Mouse (Mus musculus) kidney, postnatal 36 days (tissue): ENCODE measurements around the gene Cmya5.

Source experiments
- DNase-seq, 2 experiments: peaks; one replicate each; pipeline ENCODE4 v3.0.0; 2021 to 2022; ENCODE audit warnings: mixed read lengths in 2 of 2

The Cmya5 gene

DNA sequence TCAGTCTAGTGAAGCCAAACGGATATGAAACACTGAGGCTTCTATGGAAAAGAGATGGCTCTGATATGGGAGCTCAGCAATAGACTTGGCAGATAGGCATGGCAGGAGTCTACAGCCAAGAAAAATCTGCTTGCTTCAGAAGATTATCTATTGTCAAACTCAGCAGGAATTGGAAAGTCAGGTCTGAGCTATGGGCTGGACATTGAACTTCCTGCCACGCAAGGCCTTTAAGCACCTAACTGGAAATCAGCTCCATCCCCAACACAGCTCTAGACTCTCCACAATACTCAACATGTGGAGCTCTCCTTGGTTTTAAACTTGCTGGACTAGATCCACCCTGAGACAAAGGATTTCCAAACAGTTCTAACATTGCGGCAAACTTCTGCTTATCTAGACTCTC, 84.1 kb downstream of the Cmya5 start:
- DNase-seq: no peak

DNA sequence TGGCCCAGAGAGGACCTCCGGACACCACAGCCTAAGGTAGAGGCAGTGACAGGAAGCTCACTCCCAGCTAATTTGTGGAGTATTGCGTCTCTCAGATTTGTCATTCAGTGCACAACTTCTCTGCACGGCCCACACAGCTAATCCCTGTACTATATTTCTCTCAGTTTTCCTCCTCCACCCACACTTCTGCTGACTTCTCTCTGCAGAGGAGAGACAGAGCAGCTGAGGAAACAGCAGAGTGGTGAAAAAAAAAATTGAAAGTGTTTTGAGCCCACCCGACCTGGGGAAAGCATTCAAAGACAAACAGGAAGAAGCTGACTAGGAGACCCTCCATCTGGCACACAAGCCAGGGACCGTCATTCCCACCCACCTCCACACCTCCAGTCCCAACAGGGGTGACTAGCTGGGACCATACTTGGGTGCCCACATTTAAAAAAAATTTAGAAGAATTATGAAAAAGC, 85.9 kb downstream of the Cmya5 start:
- no peak for DNase-seq

DNA sequence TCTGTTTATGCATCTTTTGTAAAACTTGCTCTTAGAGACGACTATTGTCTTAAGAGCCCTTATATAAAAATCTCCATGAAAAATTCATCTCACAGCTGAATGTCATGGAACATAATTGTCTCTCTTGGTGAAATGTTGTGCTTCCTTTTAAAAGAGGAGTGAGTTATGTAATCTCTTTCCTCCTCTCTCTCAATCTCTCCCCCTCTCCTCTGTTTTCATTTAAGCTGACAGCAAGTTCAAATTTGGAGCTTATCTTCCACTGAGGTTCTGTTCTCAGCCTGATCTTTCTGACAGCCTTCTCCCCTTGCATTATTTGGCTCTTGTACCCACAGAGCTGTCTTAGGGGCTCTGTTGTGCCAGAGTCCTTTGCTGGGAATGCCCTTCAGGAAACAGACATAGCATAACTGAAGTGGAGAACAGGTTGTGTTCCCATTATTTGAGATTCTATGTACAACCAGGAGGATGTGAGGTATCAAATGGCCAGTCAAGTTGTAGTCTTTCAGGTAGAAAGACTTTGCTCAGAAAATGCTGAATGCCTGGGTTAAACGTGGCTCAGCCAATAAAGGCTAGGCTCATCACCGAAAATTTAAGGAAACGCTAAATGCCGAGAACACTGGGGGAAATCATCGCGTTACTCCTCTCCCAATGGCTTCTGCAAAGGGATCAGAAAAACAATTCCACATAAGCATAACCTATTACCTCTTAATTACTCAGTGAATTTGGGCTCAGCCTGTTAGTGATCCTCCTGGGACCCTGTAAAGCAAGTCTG, 86.8 kb downstream of the Cmya5 start:
- no peak for DNase-seq

DNA sequence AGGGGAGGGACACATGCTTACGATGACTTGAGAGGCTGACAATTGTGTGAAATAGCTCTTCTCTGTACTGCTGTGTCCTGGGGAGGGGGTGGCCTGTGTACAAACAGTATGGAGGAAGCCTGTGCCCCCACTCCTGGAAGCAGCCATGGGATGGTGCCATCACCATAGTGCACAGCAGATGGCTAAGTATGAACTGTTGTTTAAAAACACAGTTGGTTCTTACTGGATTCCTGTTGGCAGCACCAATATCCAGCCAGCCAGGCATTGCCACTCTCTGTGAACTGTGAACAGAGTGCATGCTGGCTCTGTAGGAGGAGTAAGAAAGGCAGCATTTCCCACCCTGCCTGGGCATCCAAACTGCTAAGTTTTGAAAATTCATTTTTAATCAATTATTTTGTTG, 88.4 kb downstream of the Cmya5 start:
- no peak for DNase-seq

DNA sequence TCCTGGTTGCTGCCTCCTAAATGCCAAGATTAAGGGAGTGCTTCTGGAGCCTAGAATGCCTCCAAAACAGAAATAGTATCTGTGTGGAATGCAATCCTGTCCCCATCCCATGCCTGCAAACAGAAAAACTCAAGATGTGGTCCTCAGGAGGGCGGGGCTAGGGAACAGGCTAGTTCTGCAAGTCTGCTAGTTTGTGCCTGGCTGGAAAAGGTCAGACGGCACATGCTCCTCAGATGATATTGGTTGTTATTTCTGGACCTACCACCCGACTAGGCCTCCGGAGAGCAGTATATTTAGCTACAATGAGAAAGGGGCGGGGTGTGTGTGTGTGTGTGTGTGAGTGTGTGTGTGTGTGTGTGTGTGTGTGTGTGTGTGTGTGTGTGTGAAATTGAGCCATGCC, 93.0 kb downstream of the Cmya5 start:
- no peak for DNase-seq

DNA sequence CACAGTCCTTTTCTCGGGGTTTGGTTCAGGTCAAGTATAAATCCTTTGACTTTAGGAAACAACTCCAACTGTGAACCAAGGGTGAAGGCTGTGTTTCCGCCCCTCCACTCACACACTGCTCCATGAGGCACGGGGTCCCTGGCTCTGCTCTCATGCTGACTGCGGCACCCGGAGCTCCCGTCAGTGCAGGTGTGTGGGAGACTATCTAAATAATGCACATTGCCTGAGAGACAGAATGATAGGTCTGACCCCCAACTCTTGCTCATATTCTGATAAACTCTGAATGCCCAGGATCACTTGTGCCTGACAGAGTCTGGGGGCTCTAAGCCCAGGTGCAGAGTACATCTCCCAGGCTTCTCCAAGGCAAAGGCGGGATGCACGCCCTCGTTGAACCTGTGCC, 103.5 kb downstream of the Cmya5 start:
- DNase-seq: no peak

DNA sequence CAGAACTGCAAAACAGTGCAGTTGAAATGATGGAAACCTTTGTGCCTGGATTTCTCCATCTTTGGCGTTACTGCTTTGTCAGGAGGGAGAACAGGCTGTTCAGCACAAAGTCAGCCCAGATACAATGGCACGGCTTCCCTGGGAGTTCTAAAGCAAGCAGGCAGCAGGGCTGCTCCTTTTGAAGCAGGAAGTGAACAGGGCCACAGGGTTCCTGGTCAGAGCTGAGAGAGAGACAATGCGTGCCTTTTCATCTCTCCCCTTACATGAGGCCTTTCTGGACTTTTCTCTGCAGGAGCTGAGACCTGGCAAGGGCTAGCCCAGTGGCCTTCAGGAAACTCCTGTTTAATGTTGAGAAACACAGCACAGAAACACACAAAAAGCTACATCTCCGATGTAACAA, 108.3 kb downstream of the Cmya5 start:
- no peak for DNase-seq

DNA sequence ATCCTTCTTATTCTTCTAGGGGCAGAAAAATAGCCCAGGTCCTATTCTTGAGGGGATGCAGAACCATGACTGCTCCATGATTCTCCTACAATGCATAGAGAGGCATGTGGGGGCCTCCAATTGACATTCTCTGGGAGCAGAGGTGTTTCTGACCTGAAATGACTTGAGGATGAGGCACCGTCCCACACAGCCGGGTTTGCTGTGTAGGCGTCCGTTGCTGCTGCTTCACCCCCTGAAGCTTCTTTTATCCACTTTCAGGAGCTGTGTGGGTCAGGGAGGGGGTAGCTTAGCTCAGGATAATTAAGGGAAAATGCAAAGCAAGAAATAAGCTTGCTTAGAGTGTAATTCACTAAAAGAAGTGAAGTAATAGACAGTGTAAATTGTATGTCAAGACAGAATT, 115.2 kb downstream of the Cmya5 start:
- DNase-seq: no peak

DNA sequence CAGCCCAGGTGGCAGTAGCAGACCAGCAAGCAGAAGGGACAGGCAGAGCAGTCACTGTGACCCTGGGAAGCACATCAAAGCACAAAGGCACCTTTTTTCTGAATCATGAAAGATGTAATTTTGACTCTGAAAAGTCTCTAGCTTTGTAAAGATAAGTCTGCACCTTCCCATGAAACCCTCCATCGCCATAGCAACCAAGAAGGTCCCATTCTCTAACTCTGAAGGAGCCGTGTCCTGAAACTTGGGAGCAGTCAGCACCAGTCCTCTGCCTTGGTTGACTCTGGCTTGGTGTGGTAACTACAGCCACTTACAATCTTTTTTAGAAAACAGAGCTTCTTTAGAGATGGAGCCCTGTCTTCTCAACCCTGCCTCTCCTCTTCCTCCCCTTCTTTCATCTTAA, 119.7 kb downstream of the Cmya5 start:
- DNase-seq: no peak

DNA sequence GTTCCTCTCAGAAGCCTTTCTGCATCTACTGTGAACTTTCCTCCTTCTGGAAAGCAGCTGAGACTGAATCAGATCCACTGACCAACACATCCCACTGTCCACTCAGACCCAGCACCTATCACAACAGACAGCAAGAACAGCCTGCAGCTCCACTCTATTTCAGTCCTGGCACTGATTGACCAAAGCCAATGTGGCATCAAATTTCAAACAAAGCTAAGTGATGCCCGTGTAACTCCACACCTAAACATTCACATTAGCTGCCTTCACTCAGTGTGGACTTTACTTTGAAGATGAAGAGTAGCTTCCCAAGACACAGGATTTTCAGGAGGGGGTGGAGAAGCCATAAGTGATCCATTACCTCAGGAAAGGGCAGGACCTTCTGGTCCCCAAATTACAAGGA, 122.4 kb downstream of the Cmya5 start:
- no peak for DNase-seq

DNA sequence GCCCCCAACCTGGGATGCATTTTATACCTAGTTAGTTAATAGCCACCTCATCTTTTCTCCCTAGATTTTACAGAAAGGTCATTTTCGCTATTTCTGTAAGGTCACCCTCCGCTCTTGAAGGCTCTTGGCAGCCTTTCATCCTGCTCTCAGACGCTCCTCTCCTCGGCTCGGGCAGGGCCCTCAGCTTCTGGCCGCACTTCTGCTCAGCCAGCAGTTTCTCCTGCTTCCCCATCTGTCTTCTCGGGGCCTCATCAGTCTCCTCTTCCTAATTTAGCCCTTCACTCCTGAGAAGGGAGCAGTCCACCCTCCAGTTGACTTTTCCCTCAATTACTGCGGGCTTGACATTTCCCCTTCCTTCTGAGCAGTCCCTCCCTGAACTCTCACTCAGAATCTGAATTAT, 131.6 kb downstream of the Cmya5 start:
- DNase-seq: no peak

DNA sequence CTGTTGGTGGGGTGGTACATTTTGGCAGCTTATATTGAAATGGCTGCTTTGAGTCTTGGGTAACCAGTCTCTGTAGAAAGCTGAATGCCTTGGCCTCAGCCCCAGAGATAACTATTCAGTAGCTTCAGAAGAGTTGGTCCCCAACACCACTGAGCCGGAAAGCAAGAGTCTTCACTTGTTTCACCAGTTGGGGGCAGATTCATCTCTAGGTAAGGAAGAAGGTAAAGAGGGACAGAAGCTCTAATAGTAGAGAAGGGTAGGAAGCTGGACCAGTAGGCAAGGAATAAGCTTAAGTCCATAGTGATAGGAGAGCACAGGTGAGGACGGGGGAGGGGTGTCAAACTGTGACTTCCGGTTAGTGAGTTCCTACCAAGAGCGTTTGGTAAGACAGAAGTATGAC, 133.2 kb downstream of the Cmya5 start:
- no peak for DNase-seq

DNA sequence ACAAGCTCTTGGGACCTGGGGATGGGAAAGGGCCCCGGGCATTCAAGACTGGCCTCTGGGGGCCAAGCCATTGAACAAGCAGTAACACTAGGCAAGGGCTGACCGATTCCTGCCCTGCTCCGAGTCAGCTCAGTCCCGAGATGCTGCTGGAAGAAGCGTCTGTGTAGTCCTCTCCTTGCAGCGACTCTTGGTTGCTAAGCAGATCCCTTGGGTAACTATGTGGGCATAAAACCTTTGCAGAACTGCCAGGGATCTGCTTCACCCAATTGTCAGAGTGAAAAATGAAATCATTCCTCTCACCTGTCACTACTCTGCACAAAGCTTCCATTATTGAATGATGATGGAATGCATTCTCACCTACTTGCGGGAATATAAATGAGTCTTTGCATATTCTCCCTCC, 134.0 kb downstream of the Cmya5 start:
- no peak for DNase-seq

DNA sequence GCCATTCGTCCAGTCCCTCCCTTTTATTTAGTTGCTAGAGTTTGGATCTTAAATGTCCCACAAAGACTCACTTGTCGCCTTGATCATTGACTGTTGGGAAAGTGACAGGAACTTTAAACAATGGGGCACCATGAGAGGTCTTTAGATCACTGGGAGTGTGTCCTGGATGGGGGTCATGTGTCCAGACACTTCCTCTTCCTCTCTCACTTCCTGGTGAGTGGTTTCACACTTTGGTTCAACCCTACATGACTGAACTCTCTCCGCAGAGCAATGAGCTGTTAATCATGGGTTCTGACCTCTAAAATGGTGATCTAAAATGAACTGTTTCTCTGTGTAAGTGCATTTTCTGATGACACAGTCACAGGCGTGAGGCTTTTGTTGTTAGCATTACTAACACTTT, 137.4 kb downstream of the Cmya5 start:
- no peak for DNase-seq

DNA sequence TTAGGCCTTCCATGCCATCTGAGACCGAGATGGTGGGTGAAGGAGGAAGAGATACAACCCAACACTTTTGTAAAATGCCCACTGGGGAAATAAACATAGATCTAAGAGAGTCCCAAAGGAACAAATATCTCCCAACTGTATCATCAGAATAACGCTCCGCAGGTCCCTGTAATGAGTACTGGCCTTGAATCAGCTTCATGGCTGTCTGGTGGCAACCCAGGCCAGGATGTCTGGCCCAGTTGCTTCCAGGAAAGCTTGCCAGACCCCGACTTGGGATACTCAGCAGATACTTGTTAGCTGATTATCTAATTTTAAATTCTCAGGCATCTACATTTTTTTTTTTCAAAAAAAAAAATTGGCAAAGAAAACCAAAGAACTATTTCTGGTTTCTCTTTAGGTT, 138.2 kb downstream of the Cmya5 start:
- no peak for DNase-seq

DNA sequence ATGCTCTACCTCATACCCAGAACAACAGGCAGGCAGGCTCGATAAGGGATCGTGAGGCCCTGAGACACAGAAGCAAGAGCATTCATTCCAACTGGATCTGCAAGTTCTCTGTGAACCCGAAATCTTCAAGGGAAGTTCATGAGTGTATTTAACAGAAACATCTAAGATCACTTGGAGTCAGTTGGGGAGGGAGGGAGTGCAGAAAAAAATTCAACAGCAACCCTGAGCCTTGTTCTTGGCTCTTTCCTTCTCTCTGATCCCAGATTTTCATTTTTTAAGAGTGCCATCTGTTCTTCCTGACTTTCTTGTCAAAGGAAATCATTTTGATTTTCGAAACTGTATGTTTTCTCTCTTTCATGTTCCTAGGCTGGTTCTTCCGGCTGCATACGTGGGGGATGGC, 140.5 kb downstream of the Cmya5 start:
- no peak for DNase-seq

DNA sequence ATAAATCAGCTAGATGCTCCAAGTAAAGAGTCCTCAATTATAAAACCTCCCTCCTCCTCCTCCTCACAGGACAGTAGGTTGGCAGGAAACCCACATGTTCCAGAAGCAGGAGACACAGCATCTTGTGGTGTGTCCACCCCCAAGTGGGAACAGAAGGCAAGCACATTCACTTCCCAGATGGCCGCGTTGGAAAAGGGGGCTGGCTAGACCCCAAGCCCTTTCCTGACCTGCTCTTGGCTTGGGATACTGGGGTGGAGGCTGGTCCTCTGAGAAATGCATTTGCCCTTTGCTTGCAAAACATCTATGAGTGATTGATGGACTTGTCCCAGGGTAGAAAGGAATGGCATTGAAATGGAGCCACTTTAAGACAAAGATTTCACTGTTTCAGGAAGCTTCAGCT, 142.1 kb downstream of the Cmya5 start:
- no peak for DNase-seq

DNA sequence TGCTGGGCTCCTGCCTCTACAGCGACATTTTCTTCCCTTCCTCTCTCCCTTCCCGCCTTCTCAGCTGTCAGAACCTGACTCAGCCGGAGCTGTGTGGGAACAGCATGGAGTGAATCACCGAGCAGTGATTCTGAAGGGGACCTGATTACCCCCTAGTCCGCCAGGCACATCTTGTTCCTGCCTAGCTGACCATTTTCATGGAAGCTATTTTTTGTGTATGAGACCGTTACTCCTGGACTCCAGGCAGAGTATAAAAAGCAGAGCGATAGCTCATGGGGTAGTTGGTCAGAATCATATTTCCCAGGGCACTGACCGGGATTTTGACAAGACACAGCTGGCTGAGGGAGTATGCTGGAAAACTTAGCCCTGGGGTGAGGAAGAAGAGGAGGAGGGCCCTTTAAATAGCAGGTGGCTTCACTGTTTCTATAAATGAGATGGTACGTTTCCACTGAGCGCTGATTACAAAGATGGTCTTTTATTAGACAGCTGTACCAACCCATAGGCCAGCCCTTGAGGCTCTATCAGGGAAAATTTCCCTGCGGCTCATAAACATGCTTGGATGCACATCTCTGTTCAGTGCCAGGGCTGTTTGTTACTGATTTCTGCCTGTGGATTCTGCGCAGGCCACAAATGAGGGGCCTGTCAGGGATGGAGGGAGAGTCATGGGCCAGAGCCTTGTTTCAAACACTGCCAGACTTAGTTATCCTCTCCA, 143.7 kb downstream of the Cmya5 start:
- DNase-seq: no peak

DNA sequence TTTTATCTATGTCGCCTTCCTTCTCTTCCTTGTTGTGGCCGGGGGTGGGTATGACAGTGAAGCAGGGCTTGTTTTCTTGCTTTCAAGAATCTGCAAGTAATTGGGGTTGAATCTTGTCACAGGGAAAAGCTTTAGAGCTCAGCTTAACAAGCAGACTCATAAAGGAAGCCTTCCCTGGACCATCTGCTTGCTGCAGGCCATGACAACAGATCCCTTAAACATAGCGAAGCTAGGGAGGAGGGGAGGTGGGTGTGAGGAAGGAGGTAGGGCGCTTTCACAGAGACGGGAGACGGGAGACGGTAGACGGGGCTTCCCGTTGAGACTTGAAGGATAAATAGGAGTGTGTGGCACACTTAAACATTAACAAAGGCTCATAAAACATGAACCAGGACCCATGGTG, 144.7 kb downstream of the Cmya5 start:
- DNase-seq: no peak

DNA sequence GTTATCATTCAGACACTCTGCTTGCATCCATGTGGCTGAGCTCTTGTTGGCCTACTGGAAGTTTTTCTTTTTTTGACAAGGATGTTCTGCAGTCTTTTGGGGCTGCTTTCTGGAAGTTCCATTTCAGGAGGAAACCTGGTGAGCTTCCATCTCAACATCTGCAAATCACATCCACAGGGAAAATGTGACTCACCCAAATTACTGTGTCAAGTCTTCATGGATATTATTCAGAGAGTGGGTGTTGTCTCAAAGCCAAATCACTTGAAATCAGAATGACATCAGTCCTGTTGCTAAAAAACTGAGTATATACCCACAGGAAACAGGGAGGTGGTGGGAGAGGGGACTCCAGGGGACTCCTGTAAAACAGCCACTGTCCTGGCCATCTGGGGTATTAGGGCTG, 149.8 kb downstream of the Cmya5 start:
- DNase-seq: no peak

DNA sequence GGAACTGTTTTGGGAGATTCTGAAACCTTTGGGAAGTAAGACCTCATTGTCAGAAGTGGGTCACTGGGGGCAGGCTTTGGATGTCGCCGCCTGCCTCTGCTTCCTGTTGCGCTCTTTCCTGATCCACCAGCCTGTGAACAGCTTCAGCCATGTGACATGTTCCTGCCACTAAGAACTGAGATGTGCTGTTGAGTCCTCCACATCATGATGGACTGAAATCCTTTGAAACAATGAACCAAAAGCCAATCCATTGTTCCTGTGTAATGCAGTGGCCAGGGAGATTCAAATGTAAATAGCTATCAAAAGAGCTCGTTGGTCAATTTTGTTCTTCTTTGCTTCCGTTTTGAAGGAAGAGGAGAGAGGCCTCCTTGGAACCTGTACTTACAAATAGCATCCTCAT, 151.7 kb downstream of the Cmya5 start:
- DNase-seq: no peak
